Mouse (Mus musculus): Measurements from ENCODE around the gene Enpp6.

Gene Enpp6

GRCm38 (mm10) chr8:47072001-47072400 lies 85.3 kb downstream of the Enpp6 start:
- no peak for DNase-seq

DNA sequence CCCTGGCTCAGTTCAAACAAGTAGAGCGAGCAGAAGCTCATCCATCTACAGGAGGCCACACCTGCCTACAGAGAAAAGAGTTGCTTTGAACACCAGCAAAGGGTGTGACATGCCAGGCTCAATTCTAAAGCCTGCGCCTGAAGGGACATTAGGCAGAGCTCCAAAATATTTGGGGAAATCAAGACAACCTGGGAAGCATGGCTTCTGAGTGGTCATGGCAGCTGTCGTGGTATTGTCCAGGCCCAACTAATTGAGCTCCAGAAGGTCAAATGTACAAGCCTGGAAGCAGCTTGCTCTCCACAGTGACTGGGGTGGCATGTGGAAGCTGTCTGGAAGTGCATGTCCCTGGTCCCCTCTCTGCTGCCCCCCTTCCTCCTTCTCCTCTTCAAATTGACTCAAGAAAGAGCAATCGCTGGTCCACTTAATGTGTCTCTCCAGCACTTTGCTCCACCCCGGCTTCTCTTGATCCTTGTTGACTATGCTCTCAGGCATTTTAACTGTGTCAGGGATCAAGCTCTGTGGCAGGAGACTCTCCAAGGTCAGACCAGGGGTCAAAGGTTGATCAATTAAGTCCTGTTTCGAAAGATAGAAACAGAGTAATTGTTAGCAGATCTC lies 89.4 kb downstream of the Enpp6 start:
- no peak for DNase-seq

GRCm38 (mm10) chr8:47080037-47080436 lies 93.3 kb downstream of the Enpp6 start:
- DNase-seq: no peak

GRCm38 (mm10) chr8:47082201-47083027 lies 95.7 kb downstream of the Enpp6 start:
- no peak for DNase-seq

- no peak for DNase-seq
These were observed 103.3 kb downstream of the Enpp6 start for GRCm38 (mm10) chr8:47090021-47090420.

DNA sequence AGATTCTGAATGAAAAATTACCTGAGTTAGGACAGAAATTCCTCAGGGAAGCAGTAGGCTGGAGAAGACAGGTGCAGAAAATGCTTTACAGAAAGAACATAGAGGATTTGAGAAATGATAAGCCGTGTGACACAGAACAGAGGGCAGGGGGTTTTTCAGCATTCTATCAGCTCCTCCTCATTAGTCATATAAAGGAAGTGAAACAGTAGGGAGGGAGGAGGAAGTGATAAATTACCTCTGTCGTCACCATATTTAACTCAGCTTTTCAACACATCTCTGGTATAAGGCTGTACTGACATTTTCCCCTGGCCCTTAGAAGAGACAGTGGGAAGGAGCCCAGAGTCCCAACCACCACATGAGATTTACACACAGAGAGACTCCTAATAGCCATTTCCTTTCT lies 118.9 kb downstream of the Enpp6 start:
- DNase-seq: no peak

DNA sequence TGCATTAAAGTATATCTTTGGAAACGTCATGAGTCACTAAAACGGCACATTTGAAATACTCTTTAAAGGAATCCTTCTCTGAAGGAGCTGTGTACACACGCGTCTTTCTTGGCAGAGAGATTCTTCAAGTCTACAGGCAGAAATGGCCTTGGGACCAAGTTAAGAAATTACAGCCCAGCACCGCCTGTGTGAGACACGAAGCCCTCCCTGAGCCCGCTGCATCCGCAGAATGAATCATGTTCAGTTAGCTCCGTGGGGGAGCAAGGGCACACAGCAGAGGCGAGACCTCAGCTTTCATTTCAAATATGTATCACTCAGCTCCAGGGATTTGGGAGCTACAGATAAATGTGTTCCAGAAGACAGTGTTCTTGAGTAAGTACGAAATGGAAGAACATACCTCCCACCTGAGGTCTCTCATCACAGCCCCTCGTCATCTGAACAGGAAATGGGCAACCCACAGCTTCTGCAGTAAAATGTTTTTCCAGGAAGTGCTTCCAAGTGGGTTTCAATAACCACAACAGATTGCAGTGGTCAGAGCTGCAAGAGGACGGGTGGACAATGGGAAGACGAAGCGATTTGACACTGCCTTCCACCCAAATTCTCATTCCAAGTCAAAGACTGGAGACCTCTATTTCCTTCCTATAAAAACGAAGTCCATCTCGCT lies 127.6 kb downstream of the Enpp6 start:
- no peak for DNase-seq

GRCm38 (mm10) chr8:47117336-47117735 lies 130.6 kb downstream of the Enpp6 start:
- DNase-seq: no peak

- DNase-seq: no peak
These were observed 133.2 kb downstream of the Enpp6 start for GRCm38 (mm10) chr8:47119895-47120294.

GRCm38 (mm10) chr8:47128859-47129258 lies 142.2 kb downstream of the Enpp6 start:
- no peak for DNase-seq

GRCm38 (mm10) chr8:47133381-47133780 lies 146.7 kb downstream of the Enpp6 start:
- DNase-seq: no peak

- no peak for DNase-seq
These were observed 148.0 kb downstream of the Enpp6 start for GRCm38 (mm10) chr8:47134736-47135135.

- DNase-seq: no peak
These were observed 148.9 kb downstream of the Enpp6 start for GRCm38 (mm10) chr8:47135586-47135985.

GRCm38 (mm10) chr8:47136047-47136446 lies 149.4 kb downstream of the Enpp6 start:
- DNase-seq: no peak

- DNase-seq: no peak
These were observed 158.6 kb downstream of the Enpp6 start for GRCm38 (mm10) chr8:47145258-47145657.
